Mouse (Mus musculus): ENCODE measurements around the gene Qpctl. TPM values are rescaled to one million over a fixed set of nuclear protein-coding genes. Genes with fewer than 3 reads are reported as not detected.
A peak's percentile ranks its signal among the peaks of the same experiment; 100 is the strongest.

Gene Qpctl
- polyA plus RNA-seq, 1 experiment = 0.66 TPM

GRCm38 (mm10) chr7:19136673-19137334 is 12.3 kb downstream of the Qpctl start:
- Histone ChIP-seq H3K36me3 (ENCODE audit: control insufficient read depth) (peaks cover 70% of the 10 kb centered on the region), H3K4me1 (ENCODE audit: control insufficient read depth) (peaks cover 5% of the 10 kb centered on the region), H3K27me3 (ENCODE audit: control insufficient read depth) (no peaks in the 10 kb centered on the region), H3K9me3 (ENCODE audit: control insufficient read depth, low read length) (peaks cover 13% of the 10 kb centered on the region), H3K4me3 (replicated peaks) (no peak overlapping the region)
- TF ChIP-seq GATA1 (IDR thresholded peaks at IDR 0.05; ENCODE audit: low read length) (no peak), TAL1 (IDR thresholded peaks at IDR 0.05; ENCODE audit: low read length) (no peak)

- Histone ChIP-seq H3K4me1 (ENCODE audit: control insufficient read depth) (peaks cover 11% of the 10 kb centered on the region), H3K9me3 (ENCODE audit: control insufficient read depth, low read length) (peaks cover 13% of the 10 kb centered on the region), H3K27me3 (ENCODE audit: control insufficient read depth) (no peaks in the 10 kb centered on the region), H3K4me3 (replicated peaks) (no peak overlapping the region), H3K36me3 (ENCODE audit: control insufficient read depth) (peaks cover 69% of the 10 kb centered on the region)
- TF ChIP-seq GATA1 (IDR thresholded peaks at IDR 0.05; ENCODE audit: low read length) (no peak), TAL1 (IDR thresholded peaks at IDR 0.05; ENCODE audit: low read length) (no peak)
These were observed 12.9 kb downstream of the Qpctl start for GRCm38 (mm10) chr7:19136168-19136567.

GRCm38 (mm10) chr7:19131324-19131848 is 17.7 kb downstream of the Qpctl start:
- Histone ChIP-seq H3K27me3 (ENCODE audit: control insufficient read depth) (no peaks in the 10 kb centered on the region), H3K4me1 (ENCODE audit: control insufficient read depth) (peaks cover 15% of the 10 kb centered on the region), H3K4me3 (replicated peaks) (peak overlapping the region; percentile 61), H3K9me3 (ENCODE audit: control insufficient read depth, low read length) (peaks cover 5% of the 10 kb centered on the region), H3K36me3 (ENCODE audit: control insufficient read depth) (peaks cover 50% of the 10 kb centered on the region)
- TF ChIP-seq GATA1 (IDR thresholded peaks at IDR 0.05; ENCODE audit: low read length) (no peak), TAL1 (IDR thresholded peaks at IDR 0.05; ENCODE audit: low read length) (no peak)

- TF ChIP-seq GATA1 (IDR thresholded peaks at IDR 0.05; ENCODE audit: low read length) (no peak), TAL1 (IDR thresholded peaks at IDR 0.05; ENCODE audit: low read length) (no peak)
- Histone ChIP-seq H3K4me3 (replicated peaks) (no peak overlapping the region), H3K27me3 (ENCODE audit: control insufficient read depth) (no peaks in the 10 kb centered on the region), H3K36me3 (ENCODE audit: control insufficient read depth) (peaks cover 49% of the 10 kb centered on the region), H3K4me1 (ENCODE audit: control insufficient read depth) (peaks cover 15% of the 10 kb centered on the region), H3K9me3 (ENCODE audit: control insufficient read depth, low read length) (no peaks in the 10 kb centered on the region)
These were observed 18.4 kb downstream of the Qpctl start for GRCm38 (mm10) chr7:19130657-19131056.

- Histone ChIP-seq H3K9me3 (ENCODE audit: control insufficient read depth, low read length) (no peaks in the 10 kb centered on the region), H3K4me1 (ENCODE audit: control insufficient read depth) (peaks cover 15% of the 10 kb centered on the region)
- TF ChIP-seq TAL1 (IDR thresholded peaks at IDR 0.05; ENCODE audit: low read length) = no peak
- no peak for TF ChIP-seq GATA1 (IDR thresholded peaks at IDR 0.05; ENCODE audit: low read length)
These were observed 19.7 kb downstream of the Qpctl start for GRCm38 (mm10) chr7:19129396-19129795.

GRCm38 (mm10) chr7:19127744-19128143 is 21.3 kb downstream of the Qpctl start:
- Histone ChIP-seq H3K27me3 (ENCODE audit: control insufficient read depth) (no peaks in the 10 kb centered on the region), H3K9me3 (ENCODE audit: control insufficient read depth, low read length) (no peaks in the 10 kb centered on the region), H3K36me3 (ENCODE audit: control insufficient read depth) (peaks cover 37% of the 10 kb centered on the region), H3K4me1 (ENCODE audit: control insufficient read depth) (peaks cover 15% of the 10 kb centered on the region), H3K4me3 (replicated peaks) (no peak overlapping the region)
- TF ChIP-seq TAL1 (IDR thresholded peaks at IDR 0.05; ENCODE audit: low read length) (no peak), GATA1 (IDR thresholded peaks at IDR 0.05; ENCODE audit: low read length) (no peak)

More at GRCm38 (mm10) chr7:19129396-19129795, 19.7 kb downstream of the Qpctl start:
- peaks cover 42% of the 10 kb centered on the region for H3K36me3 ChIP-seq (ENCODE audit: control insufficient read depth)
- H3K27me3 ChIP-seq (ENCODE audit: control insufficient read depth) = no peaks in the 10 kb centered on the region
- H3K4me3 ChIP-seq (replicated peaks) = no peak overlapping the region

GRCm38 (mm10) chr7:19124713-19125112 is 24.4 kb downstream of the Qpctl start:
- TF ChIP-seq GATA1 (IDR thresholded peaks at IDR 0.05; ENCODE audit: low read length) = no peak
- no peak for TF ChIP-seq TAL1 (IDR thresholded peaks at IDR 0.05; ENCODE audit: low read length)
- peaks cover 34% of the 10 kb centered on the region for H3K36me3 ChIP-seq (ENCODE audit: control insufficient read depth)
- H3K4me1 ChIP-seq (ENCODE audit: control insufficient read depth) = peaks cover 21% of the 10 kb centered on the region
- H3K4me3 ChIP-seq (replicated peaks) = no peak overlapping the region
- H3K9me3 ChIP-seq (ENCODE audit: control insufficient read depth, low read length) = no peaks in the 10 kb centered on the region
- H3K27me3 ChIP-seq (ENCODE audit: control insufficient read depth) = no peaks in the 10 kb centered on the region

GRCm38 (mm10) chr7:19121686-19122085 is 27.4 kb downstream of the Qpctl start:
- Histone ChIP-seq H3K4me1 (ENCODE audit: control insufficient read depth) (peaks cover 36% of the 10 kb centered on the region), H3K4me3 (replicated peaks) (no peak overlapping the region), H3K36me3 (ENCODE audit: control insufficient read depth) (peaks cover 14% of the 10 kb centered on the region), H3K27me3 (ENCODE audit: control insufficient read depth) (peaks cover 12% of the 10 kb centered on the region), H3K9me3 (ENCODE audit: control insufficient read depth, low read length) (peaks cover 13% of the 10 kb centered on the region)
- no peak for TF ChIP-seq GATA1 (IDR thresholded peaks at IDR 0.05; ENCODE audit: low read length)
- no peak for TF ChIP-seq TAL1 (IDR thresholded peaks at IDR 0.05; ENCODE audit: low read length)

GRCm38 (mm10) chr7:19119631-19120429 is 29.3 kb downstream of the Qpctl start, which contains the start of gene Fbxo46:
Gene Fbxo46, plus strand, starts transcription at chr7:19119859.
- Histone ChIP-seq H3K4me1 (ENCODE audit: control insufficient read depth) (peaks cover 36% of the 10 kb centered on the region), H3K9me3 (ENCODE audit: control insufficient read depth, low read length) (peaks cover 13% of the 10 kb centered on the region), H3K4me3 (replicated peaks) (peak within 1 kb of the TSS; percentile 77), H3K36me3 (ENCODE audit: control insufficient read depth) (peaks cover 3% of the 10 kb centered on the region), H3K27me3 (ENCODE audit: control insufficient read depth) (peaks cover 12% of the 10 kb centered on the region)
- TF ChIP-seq GATA1 (IDR thresholded peaks at IDR 0.05; ENCODE audit: low read length) (no peak), TAL1 (IDR thresholded peaks at IDR 0.05; ENCODE audit: low read length) (no peak)
